Mouse (Mus musculus) neural tube, embryonic 14.5 days (tissue): ENCODE results near the gene Wdtc1. TPM values are rescaled to one million over a fixed set of nuclear protein-coding genes. Genes with fewer than 3 reads are reported as not detected.

ENCODE experiments used
- ATAC-seq: fragments of 200-750 bp; cut with Nextera tagmentation; 2 replicates; pipeline ENCODE4 v1.8.0; 2017; ENCODE audit warnings: low read depth, mild to moderate bottlenecking, moderate TSS enrichment, moderate library complexity
- H3K27ac ChIP-seq: fragments of 300-500 bp; sonication (generic); 2 replicates; pipeline ENCODE4 v1.5.1; 2014; ENCODE audit warnings: low read depth, mild to moderate bottlenecking, control low read depth, low read length, moderate library complexity, mixed read lengths
- H3K27me3 ChIP-seq: fragments of 300-500 bp; sonication (generic); 2 replicates; pipeline ENCODE4 v1.6.1; 2014; ENCODE audit warnings: low read length; ENCODE audit not compliant: control insufficient read depth, insufficient read depth
- H3K36me3 ChIP-seq: fragments of 300-500 bp; sonication (generic); 2 replicates; pipeline ENCODE4 v1.6.1; 2014; ENCODE audit warnings: low read length, mixed read lengths; ENCODE audit not compliant: control insufficient read depth, insufficient read depth
- H3K4me1 ChIP-seq: fragments of 300-500 bp; sonication (generic); 2 replicates; pipeline ENCODE4 v1.6.1; 2014; ENCODE audit warnings: low read length; ENCODE audit not compliant: control insufficient read depth, insufficient read depth
- H3K4me2 ChIP-seq: fragments of 300-500 bp; sonication (generic); 2 replicates; pipeline ENCODE4 v1.6.1; 2014; ENCODE audit warnings: mild to moderate bottlenecking, low read depth, low read length, control low read depth
- H3K4me3 ChIP-seq: fragments of 300-500 bp; sonication (generic); 2 replicates; pipeline ENCODE4 v1.5.1; 2014; ENCODE audit warnings: low read depth, low read length, control low read depth, mixed read lengths
- H3K9ac ChIP-seq: fragments of 300-500 bp; sonication (generic); replicated peaks from 2 replicates; pipeline ENCODE4 v1.6.1; 2014; ENCODE audit warnings: low read depth, mild to moderate bottlenecking, control low read depth, low read length, mixed read lengths
- H3K9me3 ChIP-seq: fragments of 300-500 bp; sonication (generic); 2 replicates; pipeline ENCODE4 v1.6.1; 2016; ENCODE audit warnings: low read length; ENCODE audit not compliant: control insufficient read depth
- WGBS: fragments of 180-500 bp; shearing (Covaris S2); extraction: QIAGEN DNeasy Blood & Tissue Kit; methylation state at CpG from one replicate; pipeline ENCODE4 v1.1.7; 2014; 5-methylcytosine and 5-hydroxymethylcytosine counted together
- polyA plus RNA-seq: library from polyadenylated mRNA; unstranded; fragments of >200 nt; fragmentation: Nextera tagmentation; extraction: Ambion mirVana; gene quantifications from 2 replicates; pipeline ENCODE4 v1.2.1, GENCODE M21; 2014

The Wdtc1 gene
- polyA plus RNA-seq, 1 experiment from 2014 or later: 22.3 TPM

GRCm38 (mm10) chr4:133297801-133298238 lies 55.5 kb downstream of the Wdtc1 start:
- ATAC-seq: peak; percentile 88
- Histone ChIP-seq H3K4me1 (peaks cover 20% of the 10 kb centered on the region; the same call in 1 of the 2 replicates), H3K4me3 (no peak overlapping the region), H3K4me2 (no peak overlapping the region), H3K27ac (peak overlapping the region; percentile 69), H3K9ac (no peak overlapping the region), H3K9me3 (no peaks in the 10 kb centered on the region), H3K27me3 (no peaks in the 10 kb centered on the region), H3K36me3 (peaks cover 28% of the 10 kb centered on the region)
- 2% methylated on average over 3 of the region's 5 CpGs for WGBS

DNA sequence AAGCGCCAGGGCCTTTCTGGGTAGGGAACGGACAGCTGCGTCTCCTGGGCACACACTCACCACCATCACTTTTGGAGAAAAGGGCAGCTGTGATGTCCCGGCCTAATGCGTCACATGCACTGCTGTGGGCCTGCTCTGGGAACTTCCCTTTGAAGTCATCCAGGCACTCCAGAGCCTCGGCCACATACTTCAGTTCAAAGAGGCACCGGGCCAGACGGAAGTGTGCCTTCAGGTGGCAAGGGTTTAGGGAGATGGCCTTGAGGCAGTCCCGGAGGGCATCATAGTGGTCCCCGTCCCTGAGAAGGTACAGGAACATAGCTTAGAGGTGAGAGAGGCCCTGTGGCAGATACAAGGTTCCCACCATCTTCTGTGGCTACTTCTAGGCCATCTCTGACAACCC lies 55.9 kb downstream of the Wdtc1 start:
- ATAC-seq: 0 out of 2 replicates have a peak, but pooled peaks have one; percentile 5
- no peaks in the 10 kb centered on the region for H3K27me3 ChIP-seq
- WGBS: 63% methylated on average over 10 of the region's 10 CpGs
- H3K9me3 ChIP-seq: no peaks in the 10 kb centered on the region
- no peak overlapping the region for H3K4me2 ChIP-seq
- peaks cover 20% of the 10 kb centered on the region; the same call in 1 of the 2 replicates for H3K4me1 ChIP-seq
- H3K36me3 ChIP-seq: peaks cover 26% of the 10 kb centered on the region
- no peak overlapping the region for H3K27ac ChIP-seq
- no peak overlapping the region for H3K4me3 ChIP-seq
- no peak overlapping the region for H3K9ac ChIP-seq

DNA sequence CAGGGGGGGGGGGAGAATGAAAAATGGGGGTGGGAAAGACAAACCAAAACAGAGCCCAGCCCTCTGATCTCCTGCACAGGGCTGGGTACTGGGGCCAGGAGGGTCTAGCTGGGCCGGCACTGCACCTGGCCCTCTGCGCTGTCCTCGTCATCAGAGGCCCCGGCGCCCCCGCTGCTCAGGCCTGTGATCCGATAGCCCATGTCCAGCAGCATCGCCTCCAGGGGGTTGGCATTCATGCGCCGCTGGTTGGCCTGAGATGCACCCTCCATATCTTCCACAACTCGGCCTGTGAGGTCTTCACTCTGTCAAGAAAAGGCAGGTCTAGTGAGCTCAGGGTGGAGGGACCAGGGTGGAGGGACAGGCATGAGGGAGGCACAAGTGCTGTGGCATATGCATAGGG lies 59.2 kb downstream of the Wdtc1 start:
- WGBS: 36% methylated on average over 11 of the region's 11 CpGs
- no peak for ATAC-seq
- H3K9ac ChIP-seq: no peak overlapping the region; the same call in 1 of the 2 replicates
- H3K4me1 ChIP-seq: peaks cover 17% of the 10 kb centered on the region; the same call in 1 of the 2 replicates
- H3K36me3 ChIP-seq: peaks cover 14% of the 10 kb centered on the region
- no peak overlapping the region for H3K4me2 ChIP-seq
- H3K4me3 ChIP-seq: no peak overlapping the region
- no peak overlapping the region for H3K27ac ChIP-seq
- H3K9me3 ChIP-seq: no peaks in the 10 kb centered on the region
- H3K27me3 ChIP-seq: no peaks in the 10 kb centered on the region

- no peak overlapping the region for H3K4me3 ChIP-seq
- ATAC-seq: peak; percentile 32; the same call in 1 of the 2 replicates
- peaks cover 14% of the 10 kb centered on the region for H3K36me3 ChIP-seq
- no peak overlapping the region for H3K27ac ChIP-seq
- H3K4me2 ChIP-seq: no peak overlapping the region
- H3K27me3 ChIP-seq: no peaks in the 10 kb centered on the region
- H3K9ac ChIP-seq: 0 out of 2 replicates have a peak overlapping the region, but pooled peaks have one; percentile 8
- WGBS: 11% methylated on average over 24 of the region's 24 CpGs
- no peaks in the 10 kb centered on the region for H3K9me3 ChIP-seq
- peaks cover 8% of the 10 kb centered on the region; the same call in 1 of the 2 replicates for H3K4me1 ChIP-seq
These were observed 60.1 kb downstream of the Wdtc1 start for GRCm38 (mm10) chr4:133292901-133293843.

GRCm38 (mm10) chr4:133292405-133292804 lies 60.9 kb downstream of the Wdtc1 start:
- peaks cover 14% of the 10 kb centered on the region for H3K36me3 ChIP-seq
- H3K4me1 ChIP-seq: 0 out of 2 replicates have a peak, but pooled peaks cover 1% of the 10 kb centered on the region
- H3K4me3 ChIP-seq: no peak overlapping the region
- no peak overlapping the region for H3K27ac ChIP-seq
- no peaks in the 10 kb centered on the region for H3K9me3 ChIP-seq
- 32% methylated on average over 4 of the region's 4 CpGs for WGBS
- ATAC-seq: no peak
- no peak overlapping the region for H3K9ac ChIP-seq
- H3K27me3 ChIP-seq: no peaks in the 10 kb centered on the region
- H3K4me2 ChIP-seq: no peak overlapping the region

GRCm38 (mm10) chr4:133291255-133291654 lies 62.0 kb downstream of the Wdtc1 start:
- Histone ChIP-seq H3K27me3 (no peaks in the 10 kb centered on the region), H3K4me2 (no peak overlapping the region), H3K27ac (no peak overlapping the region), H3K9me3 (no peaks in the 10 kb centered on the region), H3K9ac (no peak overlapping the region), H3K4me3 (no peak overlapping the region), H3K36me3 (peaks cover 14% of the 10 kb centered on the region), H3K4me1 (no peaks in the 10 kb centered on the region)
- ATAC-seq: no peak
- 97% methylated on average over 1 of the region's 1 CpGs for WGBS

DNA sequence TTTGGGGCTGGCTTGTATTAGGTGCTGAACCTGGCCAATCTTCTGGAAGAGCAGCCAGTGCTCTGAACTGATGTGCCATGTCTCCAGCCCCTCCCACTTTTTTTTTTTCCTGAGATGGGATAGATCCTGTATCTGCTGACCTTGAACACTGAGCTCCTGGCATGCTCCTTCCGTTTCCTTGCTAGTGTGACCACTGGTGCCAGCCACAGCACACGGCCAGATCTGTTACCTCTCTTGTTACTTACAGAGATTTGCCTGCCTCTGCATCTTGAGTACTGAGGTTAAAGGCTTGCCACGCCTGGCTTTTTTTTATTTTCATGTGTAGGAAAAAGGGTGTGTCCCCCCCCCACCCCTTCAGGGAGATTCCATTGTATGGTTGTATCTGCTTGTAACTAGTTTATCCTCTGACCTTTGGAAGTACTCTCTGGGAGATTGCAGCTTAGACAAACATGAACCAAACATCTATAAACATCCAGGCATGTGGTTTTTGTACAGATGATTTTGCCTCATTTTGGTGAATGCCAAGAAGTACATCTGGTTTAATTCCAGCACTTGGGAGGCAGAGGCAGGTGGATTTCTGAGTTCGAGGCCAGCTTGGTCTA lies 66.7 kb downstream of the Wdtc1 start:
- Histone ChIP-seq H3K4me2 (no peak overlapping the region), H3K9me3 (no peaks in the 10 kb centered on the region), H3K4me3 (no peak overlapping the region), H3K27ac (no peak overlapping the region), H3K36me3 (no peaks in the 10 kb centered on the region), H3K4me1 (0 out of 2 replicates have a peak, but pooled peaks cover 5% of the 10 kb centered on the region), H3K27me3 (no peaks in the 10 kb centered on the region), H3K9ac (no peak overlapping the region)
- 89% methylated on average over 4 of the region's 4 CpGs for WGBS
- no peak for ATAC-seq

DNA sequence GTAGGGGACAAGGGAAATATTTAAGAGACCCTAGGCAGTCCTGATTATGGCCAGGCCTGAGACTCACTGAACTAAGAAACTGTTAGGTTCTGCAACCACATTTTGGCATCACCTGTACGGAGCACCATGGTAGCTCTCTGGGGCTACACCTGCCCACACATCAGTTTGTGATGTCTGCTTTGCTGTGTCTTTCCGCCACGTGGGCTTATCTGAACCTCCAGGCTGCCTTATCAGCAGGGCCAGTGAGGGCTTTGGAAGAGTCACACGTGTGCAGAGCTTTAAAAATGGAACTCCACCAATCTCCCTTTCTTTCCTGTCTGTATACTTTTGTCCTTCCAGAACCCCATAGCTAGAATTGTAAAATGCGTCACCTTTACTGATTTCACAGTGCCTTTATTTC lies 67.3 kb downstream of the Wdtc1 start:
- Histone ChIP-seq H3K4me2 (no peak overlapping the region), H3K27me3 (no peaks in the 10 kb centered on the region), H3K36me3 (no peaks in the 10 kb centered on the region), H3K9me3 (no peaks in the 10 kb centered on the region), H3K9ac (no peak overlapping the region), H3K27ac (no peak overlapping the region), H3K4me1 (0 out of 2 replicates have a peak, but pooled peaks cover 5% of the 10 kb centered on the region), H3K4me3 (no peak overlapping the region)
- 90% methylated on average over 5 of the region's 5 CpGs for WGBS
- ATAC-seq: no peak

- 78% methylated on average over 3 of the region's 3 CpGs for WGBS
- H3K4me1 ChIP-seq: 0 out of 2 replicates have a peak, but pooled peaks cover 5% of the 10 kb centered on the region
- no peak for ATAC-seq
These were observed 68.0 kb downstream of the Wdtc1 start for GRCm38 (mm10) chr4:133285299-133285698.

More at GRCm38 (mm10) chr4:133285299-133285698, 68.0 kb downstream of the Wdtc1 start:
- Histone ChIP-seq H3K4me3 (no peak overlapping the region), H3K36me3 (no peaks in the 10 kb centered on the region), H3K27ac (no peak overlapping the region), H3K9me3 (no peaks in the 10 kb centered on the region), H3K9ac (no peak overlapping the region), H3K4me2 (no peak overlapping the region), H3K27me3 (no peaks in the 10 kb centered on the region)
